Mouse (Mus musculus) heart, postnatal 0 days (tissue): ENCODE measurements around the gene Osbpl9. TPM values are rescaled to one million over a fixed set of nuclear protein-coding genes. Genes with fewer than 3 reads are reported as not detected.

Experiments used
- ATAC-seq: fragments of 200-750 bp; cut with Nextera tagmentation; 2 replicates; pipeline ENCODE4 v1.8.0; 2017; ENCODE audit warnings: low read depth, moderate number of reproducible peaks, moderate library complexity; ENCODE audit not compliant: insufficient read depth
- DNase-seq: peaks from one replicate; pipeline ENCODE4 v3.0.0-alpha.2; 2016; ENCODE audit warnings: low spot score
- H3K27ac ChIP-seq: fragments of 300-500 bp; sonication (generic); 2 replicates; pipeline ENCODE4 v1.5.1; 2014; ENCODE audit warnings: low read depth, mild to moderate bottlenecking
- H3K27me3 ChIP-seq: fragments of 300-500 bp; sonication (generic); 2 replicates; pipeline ENCODE4 v1.6.1; 2014; ENCODE audit warnings: low read length, mixed read lengths; ENCODE audit not compliant: control insufficient read depth, insufficient read depth
- H3K36me3 ChIP-seq: fragments of 300-500 bp; sonication (generic); replicated peaks from 2 replicates; pipeline ENCODE4 v1.6.1; 2014; ENCODE audit warnings: low read length, mixed read lengths; ENCODE audit not compliant: control insufficient read depth, insufficient read depth
- H3K4me1 ChIP-seq: fragments of 300-500 bp; sonication (generic); 2 replicates; pipeline ENCODE4 v1.6.1; 2014; ENCODE audit warnings: antibody characterized with exemption; ENCODE audit not compliant: control insufficient read depth, insufficient read depth
- H3K4me2 ChIP-seq: fragments of 300-500 bp; sonication (generic); 2 replicates; pipeline ENCODE4 v1.6.1; 2014; ENCODE audit warnings: low read depth, mild to moderate bottlenecking, low read length, moderate library complexity
- H3K4me3 ChIP-seq: fragments of 300-500 bp; sonication (generic); 2 replicates; pipeline ENCODE4 v1.5.1; 2014; ENCODE audit warnings: low read depth, low read length
- H3K9ac ChIP-seq: fragments of 300-500 bp; sonication (generic); replicated peaks from 2 replicates; pipeline ENCODE4 v1.6.1; 2014; ENCODE audit warnings: low read depth, low read length, mixed read lengths
- H3K9me3 ChIP-seq: fragments of 300-500 bp; sonication (generic); replicated peaks from 2 replicates; pipeline ENCODE4 v1.6.1; 2016; ENCODE audit warnings: low read length; ENCODE audit not compliant: control insufficient read depth
- CTCF ChIP-seq: IDR thresholded peaks from 2 replicates; pipeline ENCODE4 v1.5.1; 2016; ENCODE audit warnings: antibody characterized with exemption, control low read depth, low read depth
- EP300 ChIP-seq: IDR thresholded peaks from 2 replicates; pipeline ENCODE4 v1.6.1; 2016; ENCODE audit warnings: antibody characterized with exemption, low read depth
- WGBS: fragments of 180-500 bp; shearing (Covaris S2); extraction: QIAGEN DNeasy Blood & Tissue Kit; methylation state at CpG from one replicate; pipeline ENCODE4 v1.1.7; 2014; 5-methylcytosine and 5-hydroxymethylcytosine counted together
- polyA plus RNA-seq: library from polyadenylated mRNA; unstranded; fragments of >200 nt; fragmentation: Nextera tagmentation; extraction: Ambion mirVana; gene quantifications from 2 replicates; pipeline ENCODE4 v1.2.1, GENCODE M21; 2015
- total RNA-seq: library from RNA; depleted of rRNA; stranded (reverse); fragments of >200 nt; gene quantifications from 2 replicates; pipeline ENCODE4 v1.2.3, GENCODE M21; 2014; ENCODE audit warnings: low replicate concordance

Gene Osbpl9
- total and polyA plus RNA-seq, 2 experiments from 2014 or later: 49.0 to 49.7 TPM

- TF ChIP-seq CTCF (no peak), EP300 (no peak)
- WGBS: 46% methylated on average over 14 of the region's 14 CpGs
- ATAC-seq: no peak
- H3K9ac ChIP-seq: no peak overlapping the region
- no peak overlapping the region for H3K27ac ChIP-seq
- no peaks in the 10 kb centered on the region for H3K36me3 ChIP-seq
- peaks cover under 1% of the 10 kb centered on the region; the same call in 1 of the 2 replicates for H3K4me1 ChIP-seq
- H3K9me3 ChIP-seq: no peaks in the 10 kb centered on the region
- H3K27me3 ChIP-seq: no peaks in the 10 kb centered on the region
- DNase-seq: no peak
- no peak overlapping the region for H3K4me3 ChIP-seq
- no peak overlapping the region for H3K4me2 ChIP-seq
These were observed 18.4 kb upstream of the Osbpl9 start for GRCm38 (mm10) chr4:109220441-109220940.

- WGBS: 78% methylated on average over 7 of the region's 7 CpGs
- DNase-seq: no peak
- no peak for TF ChIP-seq CTCF
- TF ChIP-seq EP300: no peak
- Histone ChIP-seq H3K4me1 (no peaks in the 10 kb centered on the region), H3K27me3 (no peaks in the 10 kb centered on the region), H3K4me3 (no peak overlapping the region), H3K27ac (no peak overlapping the region), H3K36me3 (no peaks in the 10 kb centered on the region), H3K9me3 (no peaks in the 10 kb centered on the region), H3K4me2 (no peak overlapping the region), H3K9ac (no peak overlapping the region)
- no peak for ATAC-seq
These were observed 15.9 kb upstream of the Osbpl9 start for GRCm38 (mm10) chr4:109218008-109218407.

DNA sequence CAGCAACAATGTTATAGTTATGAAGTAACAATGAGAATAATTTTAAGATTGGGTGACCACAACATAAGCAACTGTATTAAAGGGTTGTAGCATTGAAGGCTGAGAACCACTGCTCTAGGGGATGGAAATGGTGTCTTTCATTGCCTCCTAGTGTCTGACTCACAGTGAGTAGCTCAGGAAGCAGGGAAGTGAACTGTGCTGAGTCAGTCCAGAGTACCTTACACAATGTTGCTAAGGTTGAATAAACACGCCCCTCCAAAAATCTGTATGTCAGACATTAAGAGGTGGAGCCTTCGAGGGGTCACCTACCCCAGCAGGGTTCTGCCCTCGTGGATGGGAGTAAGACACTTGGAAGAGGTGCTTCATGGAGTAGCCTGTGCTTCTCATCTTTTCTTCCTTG lies 11.9 kb upstream of the Osbpl9 start:
- Histone ChIP-seq H3K4me3 (no peak overlapping the region), H3K4me2 (no peak overlapping the region), H3K27me3 (no peaks in the 10 kb centered on the region), H3K9ac (no peak overlapping the region), H3K27ac (no peak overlapping the region), H3K36me3 (no peaks in the 10 kb centered on the region), H3K9me3 (no peaks in the 10 kb centered on the region), H3K4me1 (no peaks in the 10 kb centered on the region)
- DNase-seq: no peak
- WGBS: 75% methylated on average over 3 of the region's 3 CpGs
- no peak for TF ChIP-seq EP300
- no peak for TF ChIP-seq CTCF
- no peak for ATAC-seq

DNA sequence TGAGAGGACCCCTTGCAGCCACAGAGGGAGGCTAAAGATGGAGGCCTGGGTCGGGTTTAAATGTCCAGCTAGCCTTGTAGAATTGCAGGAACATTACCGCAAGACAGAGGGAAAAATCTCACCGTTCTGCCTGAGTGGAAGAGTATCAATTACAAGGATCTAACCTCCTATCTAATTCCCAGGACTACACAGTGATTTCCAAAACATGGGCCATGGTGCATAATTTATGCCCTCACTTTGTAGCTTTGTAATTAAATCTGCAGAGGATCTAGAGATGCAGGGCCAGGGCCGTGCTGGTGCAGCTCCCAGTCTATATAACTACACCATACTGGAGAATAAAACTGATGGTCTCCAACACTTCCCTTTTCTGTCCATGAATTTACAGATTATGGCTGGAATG lies 8.8 kb upstream of the Osbpl9 start:
- no peaks in the 10 kb centered on the region for H3K36me3 ChIP-seq
- H3K27ac ChIP-seq: peak overlapping the region; percentile 25; the same call in 1 of the 2 replicates
- no peak overlapping the region for H3K4me3 ChIP-seq
- H3K4me1 ChIP-seq: no peaks in the 10 kb centered on the region
- no peak overlapping the region for H3K4me2 ChIP-seq
- H3K9me3 ChIP-seq: no peaks in the 10 kb centered on the region
- ATAC-seq (no peak), DNase-seq (no peak)
- WGBS: 85% methylated on average over 4 of the region's 4 CpGs
- no peaks in the 10 kb centered on the region for H3K27me3 ChIP-seq
- H3K9ac ChIP-seq: no peak overlapping the region
- no peak for TF ChIP-seq CTCF
- no peak for TF ChIP-seq EP300

DNA sequence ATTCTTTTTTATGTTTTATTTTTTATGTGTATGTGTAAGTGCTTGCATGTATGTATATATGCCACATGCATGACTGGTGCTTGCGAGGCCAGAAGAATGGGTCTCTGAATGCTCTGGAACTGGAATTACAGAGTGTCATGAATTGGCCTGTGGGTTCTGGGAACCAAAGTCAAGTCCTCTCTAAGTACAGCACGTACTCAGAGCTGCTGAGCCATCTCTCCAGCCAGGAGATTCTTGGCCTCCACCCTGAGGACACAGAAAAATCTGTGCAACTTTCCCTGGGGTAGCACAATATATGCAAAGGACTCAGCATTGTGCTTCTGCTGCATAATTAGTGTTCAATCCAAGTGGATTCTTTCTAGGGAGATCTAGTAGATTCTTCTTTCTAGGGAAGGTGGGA lies 8.2 kb upstream of the Osbpl9 start:
- ATAC-seq (no peak), DNase-seq (no peak)
- H3K4me2 ChIP-seq: no peak overlapping the region
- H3K4me1 ChIP-seq: no peaks in the 10 kb centered on the region
- no peaks in the 10 kb centered on the region for H3K9me3 ChIP-seq
- WGBS: 73% methylated on average over 2 of the region's 2 CpGs
- TF ChIP-seq CTCF: no peak
- no peak for TF ChIP-seq EP300
- no peak overlapping the region for H3K9ac ChIP-seq
- H3K4me3 ChIP-seq: no peak overlapping the region
- H3K27ac ChIP-seq: 0 out of 2 replicates have a peak overlapping the region, but pooled peaks have one; percentile 25
- H3K27me3 ChIP-seq: no peaks in the 10 kb centered on the region
- no peaks in the 10 kb centered on the region for H3K36me3 ChIP-seq

DNA sequence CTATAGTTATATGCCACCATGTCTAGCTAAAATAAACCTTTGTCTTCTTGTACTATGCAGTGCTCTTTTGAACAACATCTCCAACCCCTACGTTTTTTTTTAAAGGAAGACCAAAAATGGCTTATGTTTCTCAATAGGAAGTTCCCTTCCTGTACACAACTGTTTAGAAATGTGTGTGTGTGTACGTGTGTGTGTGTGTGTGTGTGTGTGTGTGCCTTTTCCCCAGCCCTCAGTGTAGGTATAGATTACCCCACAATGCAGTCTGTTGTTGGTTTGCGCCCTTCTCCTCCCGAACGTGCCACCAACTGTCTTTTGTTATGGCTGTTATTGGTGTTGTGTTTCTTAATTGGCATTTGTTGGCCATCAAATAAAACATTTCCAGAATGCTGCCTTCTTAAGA lies 5.5 kb upstream of the Osbpl9 start:
- H3K27me3 ChIP-seq: no peaks in the 10 kb centered on the region
- no peak overlapping the region for H3K4me2 ChIP-seq
- H3K4me1 ChIP-seq: no peaks in the 10 kb centered on the region; the same call in 1 of the 2 replicates
- no peaks in the 10 kb centered on the region for H3K9me3 ChIP-seq
- H3K9ac ChIP-seq: no peak overlapping the region
- DNase-seq: no peak
- TF ChIP-seq EP300 (no peak), CTCF (no peak)
- WGBS: 74% methylated on average over 5 of the region's 5 CpGs
- no peaks in the 10 kb centered on the region for H3K36me3 ChIP-seq
- no peak overlapping the region for H3K27ac ChIP-seq
- no peak overlapping the region for H3K4me3 ChIP-seq
- ATAC-seq: no peak
